Mouse (Mus musculus): ENCODE results near the gene Dera.

DNA sequence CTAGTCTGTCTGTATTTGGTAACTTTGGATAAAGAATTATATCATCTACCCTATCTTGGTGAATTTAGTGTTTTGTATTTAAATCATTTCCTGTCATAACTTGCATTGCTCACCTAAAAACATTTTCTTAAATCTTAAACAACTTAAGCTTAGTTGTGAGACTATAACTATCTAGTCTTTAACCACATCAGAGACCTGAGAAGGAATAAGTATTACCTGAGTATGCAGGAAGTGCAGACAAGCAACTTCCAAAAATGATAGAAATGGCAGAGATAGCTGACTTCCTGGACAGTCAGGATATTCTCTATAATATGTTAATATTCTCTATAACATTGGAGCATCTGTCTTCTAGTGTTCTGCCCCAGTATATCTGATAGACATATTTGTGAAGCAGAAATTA, 11.8 kb downstream of the Dera start:
- TF ChIP-seq TAL1 (IDR thresholded peaks at IDR 0.05; ENCODE audit: low read length) (no peak), GATA1 (IDR thresholded peaks at IDR 0.05; ENCODE audit: low read length) (no peak)

Measured in erythroblast, embryonic 14.5 days (primary cell).